Mouse (Mus musculus): ENCODE data around the gene Acer3. TPM values are rescaled to one million over a fixed set of nuclear protein-coding genes. Genes with fewer than 3 reads are reported as not detected.

The Acer3 gene
- total and polyA plus RNA-seq, 3 experiments = 17.2 to 41.7 TPM; not detected in 1

- no peak for TF ChIP-seq JUND (IDR thresholded peaks at IDR 0.05; ENCODE audit: low read depth, low read length)
- TF ChIP-seq SMC3 (IDR thresholded peaks at IDR 0.05; ENCODE audit: low read depth, low read length) = peak; percentile 81
- TF ChIP-seq RAD21 (IDR thresholded peaks at IDR 0.05; ENCODE audit: low read depth, low read length) = peak; percentile 46
- no peak for TF ChIP-seq RCOR1 (IDR thresholded peaks at IDR 0.05; ENCODE audit: low read depth, low read length)
- TF ChIP-seq CHD1 (IDR thresholded peaks at IDR 0.05; ENCODE audit: low read depth, low read length) = no peak
- no peak for TF ChIP-seq NRF1 (IDR thresholded peaks at IDR 0.05; ENCODE audit: insufficient read depth, low read depth, low read length, poor library complexity, severe bottlenecking)
- peak; percentile 27; the same call in 1 of the 2 replicates for TF ChIP-seq ZC3H11A (IDR thresholded peaks at IDR 0.05; ENCODE audit: low read depth, low read length)
- TF ChIP-seq KAT2A (conservative IDR thresholded peaks at IDR 0.05; ENCODE audit: low read depth, low read length) = no peak
- TF ChIP-seq CTCF (IDR thresholded peaks at IDR 0.05 in 2 of 3, conservative IDR thresholded peaks at IDR 0.05 in 1 of 3; ENCODE audit: control insufficient read depth in 1 of 3, insufficient read depth in 1 of 3, low read depth in 2 of 3, low read length in 3 of 3, poor library complexity in 1 of 3, severe bottlenecking in 1 of 3) = peak; percentile 81 to 87 (median 83)
- no peak for TF ChIP-seq MAZ (IDR thresholded peaks at IDR 0.05; ENCODE audit: low read depth, low read length)
- no peak for TF ChIP-seq ZKSCAN1 (IDR thresholded peaks at IDR 0.05; ENCODE audit: low read depth, low read length)
- no peaks in the 10 kb centered on the region for H3K27me3 ChIP-seq (ENCODE audit: control insufficient read depth in 1 of 2, insufficient read depth in 2 of 2, low read length in 2 of 2)
- H3K79me2 ChIP-seq (ENCODE audit: control insufficient read depth, insufficient read depth, low read length, poor library complexity) = no peaks in the 10 kb centered on the region
- no peak overlapping the region for H3K27ac ChIP-seq (ENCODE audit: control insufficient read depth, low read depth, low read length)
- no peaks in the 10 kb centered on the region for H3K9me3 ChIP-seq (replicated peaks; ENCODE audit: insufficient read depth, low read length)
- DNase-seq (ENCODE audit: low read depth, low spot score) = peak; percentile 76
- H3K4me1 ChIP-seq (ENCODE audit: control insufficient read depth in 1 of 2, insufficient read depth in 2 of 2, low read length in 2 of 2) = no peaks in the 10 kb centered on the region
- H3K36me3 ChIP-seq (ENCODE audit: control insufficient read depth in 1 of 2, insufficient read depth in 2 of 2, low read length in 2 of 2) = no peaks in the 10 kb centered on the region
- no peak overlapping the region for H3K4me3 ChIP-seq (ENCODE audit: control insufficient read depth in 1 of 2, insufficient read depth in 1 of 2, low read depth in 2 of 2, low read length in 2 of 2)
- no peak overlapping the region for H3K9ac ChIP-seq (ENCODE audit: control insufficient read depth, low read depth, low read length, poor library complexity, severe bottlenecking)
These were observed 27.0 kb upstream of the Acer3 start for GRCm38 (mm10) chr7:98348043-98348442.

- Histone ChIP-seq H3K27me3 (ENCODE audit: control insufficient read depth in 1 of 2, insufficient read depth in 2 of 2, low read length in 2 of 2) (no peaks in the 10 kb centered on the region), H3K27ac (ENCODE audit: control insufficient read depth, low read depth, low read length) (no peak overlapping the region), H3K79me2 (ENCODE audit: control insufficient read depth, insufficient read depth, low read length, poor library complexity) (no peaks in the 10 kb centered on the region), H3K36me3 (ENCODE audit: control insufficient read depth in 1 of 2, insufficient read depth in 2 of 2, low read length in 2 of 2) (no peaks in the 10 kb centered on the region), H3K4me1 (ENCODE audit: control insufficient read depth in 1 of 2, insufficient read depth in 2 of 2, low read length in 2 of 2) (0 out of 4 replicates have a peak, but pooled peaks cover 0 to under 1% of the 10 kb centered on the region in 2 experiments), H3K4me3 (ENCODE audit: control insufficient read depth in 1 of 2, insufficient read depth in 1 of 2, low read depth in 2 of 2, low read length in 2 of 2) (no peak overlapping the region), H3K9me3 (replicated peaks; ENCODE audit: insufficient read depth, low read length) (no peaks in the 10 kb centered on the region), H3K9ac (ENCODE audit: control insufficient read depth, low read depth, low read length, poor library complexity, severe bottlenecking) (no peak overlapping the region)
- TF ChIP-seq BHLHE40 (IDR thresholded peaks at IDR 0.05; ENCODE audit: borderline replicate concordance, low read depth, low read length) = no peak
- no peak for TF ChIP-seq TCF12 (IDR thresholded peaks at IDR 0.05; ENCODE audit: low read depth, low read length)
- no peak for TF ChIP-seq JUND (IDR thresholded peaks at IDR 0.05; ENCODE audit: low read depth, low read length)
- TF ChIP-seq GATA1 (IDR thresholded peaks at IDR 0.05; ENCODE audit: low read depth, low read length) = no peak
- TF ChIP-seq TAL1 (IDR thresholded peaks at IDR 0.05; ENCODE audit: low read length) = no peak
- no peak for TF ChIP-seq RAD21 (IDR thresholded peaks at IDR 0.05; ENCODE audit: low read depth, low read length)
- no peak for DNase-seq (ENCODE audit: low read depth, low spot score)
These were observed 26.5 kb upstream of the Acer3 start for GRCm38 (mm10) chr7:98347471-98347870.

Measured in MEL (cell line).